Mouse (Mus musculus) forebrain, embryonic 16.5 days (tissue): ENCODE results near the gene Hspa8. TPM values are rescaled to one million over a fixed set of nuclear protein-coding genes. Genes with fewer than 3 reads are reported as not detected.

Source experiments
- ATAC-seq: fragments of 200-750 bp; cut with Nextera tagmentation; 2 replicates; pipeline ENCODE4 v1.8.0; 2017; ENCODE audit warnings: mild to moderate bottlenecking, moderate library complexity
- H3K27ac ChIP-seq: fragments of 300-500 bp; sonication (generic); 2 replicates; pipeline ENCODE4 v1.5.1; 2014; ENCODE audit warnings: low read length, control low read depth
- H3K27me3 ChIP-seq: fragments of 300-500 bp; sonication (generic); replicated peaks from 2 replicates; pipeline ENCODE4 v1.6.1; 2014; ENCODE audit warnings: low read length; ENCODE audit not compliant: control insufficient read depth, insufficient read depth
- H3K36me3 ChIP-seq: fragments of 300-500 bp; sonication (generic); 2 replicates; pipeline ENCODE4 v1.6.1; 2014; ENCODE audit not compliant: control insufficient read depth, insufficient read depth
- H3K4me1 ChIP-seq: fragments of 300-500 bp; sonication (generic); replicated peaks from 2 replicates; pipeline ENCODE4 v1.6.1; 2014; ENCODE audit warnings: low read length; ENCODE audit not compliant: control insufficient read depth, insufficient read depth
- H3K4me2 ChIP-seq: fragments of 300-500 bp; sonication (generic); 2 replicates; pipeline ENCODE4 v1.6.1; 2014; ENCODE audit warnings: mild to moderate bottlenecking, low read length, control low read depth
- H3K4me3 ChIP-seq: fragments of 300-500 bp; sonication (generic); replicated peaks from 2 replicates; pipeline ENCODE4 v1.5.1; 2014; ENCODE audit warnings: mild to moderate bottlenecking, low read length, control low read depth
- H3K9ac ChIP-seq: fragments of 300-500 bp; sonication (generic); replicated peaks from 2 replicates; pipeline ENCODE4 v1.6.1; 2014; ENCODE audit warnings: low read depth, low read length, control low read depth
- H3K9me3 ChIP-seq: fragments of 300-500 bp; sonication (generic); 2 replicates; pipeline ENCODE4 v1.6.1; 2016; ENCODE audit warnings: low read length; ENCODE audit not compliant: control insufficient read depth
- WGBS: fragments of 180-500 bp; shearing (Covaris S2); extraction: QIAGEN DNeasy Blood & Tissue Kit; methylation state at CpG from one replicate; pipeline ENCODE4 v1.1.7; 2014; 5-methylcytosine and 5-hydroxymethylcytosine counted together
- polyA plus RNA-seq: library from polyadenylated mRNA; unstranded; fragments of >200 nt; fragmentation: Nextera tagmentation; extraction: Ambion mirVana; gene quantifications from 2 replicates; pipeline ENCODE4 v1.2.1, GENCODE M21; 2015

Gene Hspa8
- polyA plus RNA-seq, 1 experiment from 2014 or later = 3,453 TPM

- no peak overlapping the region for H3K9ac ChIP-seq
- 0 out of 2 replicates have a peak overlapping the region, but pooled peaks have one; percentile 11 for H3K4me3 ChIP-seq
- H3K27me3 ChIP-seq = no peaks in the 10 kb centered on the region
- H3K4me1 ChIP-seq = peaks cover 46% of the 10 kb centered on the region
- H3K36me3 ChIP-seq = peaks cover 30% of the 10 kb centered on the region
- 15% methylated on average over 2 of the region's 2 CpGs for WGBS
- H3K4me2 ChIP-seq = peak overlapping the region; percentile 3
- H3K27ac ChIP-seq = no peak overlapping the region
- ATAC-seq = no peak
- no peaks in the 10 kb centered on the region for H3K9me3 ChIP-seq
Observed at GRCm38 (mm10) chr9:40805263-40805662, 4.5 kb downstream of the Hspa8 start.

DNA sequence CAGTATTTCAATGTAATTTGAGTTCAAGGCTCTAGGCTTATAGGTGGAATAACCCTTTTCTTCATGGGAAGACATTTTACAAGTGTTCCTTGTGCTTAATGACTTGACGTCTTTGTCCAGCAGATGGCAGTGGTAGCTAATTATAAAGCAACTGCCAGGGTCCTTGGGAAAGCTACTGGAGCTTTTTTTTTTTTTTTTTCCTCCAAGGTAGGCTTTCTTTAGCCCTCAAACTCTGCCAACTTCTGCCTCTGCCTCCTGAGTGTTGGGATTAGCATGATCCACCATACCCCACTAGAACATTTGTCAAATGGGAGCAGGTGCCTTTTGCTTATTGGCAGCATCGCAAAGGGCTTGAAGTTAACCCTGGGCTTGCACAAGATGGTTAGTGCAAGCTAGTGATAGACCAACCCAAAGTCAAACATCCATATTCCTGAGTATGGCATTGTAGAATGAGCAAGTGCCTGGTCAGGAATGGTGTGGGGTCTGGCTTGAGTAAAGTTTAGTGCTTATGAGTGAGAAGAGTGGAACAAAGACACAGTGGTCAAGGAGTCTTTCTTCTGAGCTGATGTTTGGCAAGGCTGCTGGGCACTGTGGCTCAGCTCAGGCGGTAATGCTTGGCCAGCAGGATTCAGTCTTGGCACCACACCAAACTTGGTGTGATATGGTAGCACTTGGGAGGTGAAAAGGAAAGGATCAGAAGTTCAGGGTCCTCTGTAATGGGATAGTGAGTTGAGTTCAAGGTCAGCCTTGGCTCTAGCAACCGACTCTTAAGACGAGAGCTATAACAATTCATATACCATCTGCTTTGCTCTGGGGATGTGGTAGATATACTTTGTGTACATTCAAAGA, 5.9 kb downstream of the Hspa8 start:
- Histone ChIP-seq H3K4me3 (no peak overlapping the region), H3K9ac (no peak overlapping the region), H3K9me3 (no peaks in the 10 kb centered on the region), H3K4me2 (no peak overlapping the region), H3K4me1 (peaks cover 46% of the 10 kb centered on the region), H3K27ac (peak overlapping the region; percentile 49), H3K36me3 (peaks cover 30% of the 10 kb centered on the region), H3K27me3 (no peaks in the 10 kb centered on the region)
- peak; percentile 14; the same call in 1 of the 2 replicates for ATAC-seq
- 22% methylated on average over 5 of the region's 5 CpGs for WGBS

DNA sequence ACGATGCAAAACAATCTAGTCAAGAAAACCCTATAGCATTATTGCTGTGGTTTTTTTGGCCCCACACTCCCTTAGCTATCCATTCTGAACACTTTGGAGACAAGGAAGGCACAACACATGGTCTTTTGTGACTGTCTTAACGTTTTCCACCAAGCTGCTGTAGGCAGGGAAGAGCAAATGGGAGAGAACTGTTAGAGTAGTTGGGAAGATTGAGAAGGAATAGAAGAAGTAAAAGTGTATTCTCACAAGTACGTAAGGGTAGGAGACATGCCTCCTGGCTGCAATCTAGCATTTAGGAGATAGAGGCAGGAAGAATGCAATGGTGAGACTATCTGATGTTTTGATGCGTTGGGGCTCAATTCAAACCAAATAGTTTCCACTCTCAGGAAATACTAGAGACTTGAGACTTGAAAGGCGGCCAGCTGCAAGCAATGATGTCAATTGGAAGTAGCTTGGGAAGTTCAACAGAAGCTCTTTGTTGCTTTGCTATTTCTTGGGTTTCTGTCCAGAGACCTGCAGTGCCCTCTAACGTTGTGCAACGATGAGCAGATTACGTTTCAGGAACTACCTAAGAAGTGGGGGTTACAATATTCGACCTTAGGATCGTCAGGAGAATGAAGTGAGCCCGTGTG, 6.6 kb downstream of the Hspa8 start:
- no peaks in the 10 kb centered on the region for H3K27me3 ChIP-seq
- H3K9me3 ChIP-seq = no peaks in the 10 kb centered on the region
- peaks cover 46% of the 10 kb centered on the region for H3K4me1 ChIP-seq
- H3K9ac ChIP-seq = no peak overlapping the region
- no peak overlapping the region; the same call in 1 of the 2 replicates for H3K27ac ChIP-seq
- H3K4me2 ChIP-seq = no peak overlapping the region
- H3K36me3 ChIP-seq = peaks cover 30% of the 10 kb centered on the region
- 0 out of 2 replicates have a peak, but pooled peaks have one; percentile 2 for ATAC-seq
- WGBS = 22% methylated on average over 11 of the region's 11 CpGs
- H3K4me3 ChIP-seq = no peak overlapping the region

DNA sequence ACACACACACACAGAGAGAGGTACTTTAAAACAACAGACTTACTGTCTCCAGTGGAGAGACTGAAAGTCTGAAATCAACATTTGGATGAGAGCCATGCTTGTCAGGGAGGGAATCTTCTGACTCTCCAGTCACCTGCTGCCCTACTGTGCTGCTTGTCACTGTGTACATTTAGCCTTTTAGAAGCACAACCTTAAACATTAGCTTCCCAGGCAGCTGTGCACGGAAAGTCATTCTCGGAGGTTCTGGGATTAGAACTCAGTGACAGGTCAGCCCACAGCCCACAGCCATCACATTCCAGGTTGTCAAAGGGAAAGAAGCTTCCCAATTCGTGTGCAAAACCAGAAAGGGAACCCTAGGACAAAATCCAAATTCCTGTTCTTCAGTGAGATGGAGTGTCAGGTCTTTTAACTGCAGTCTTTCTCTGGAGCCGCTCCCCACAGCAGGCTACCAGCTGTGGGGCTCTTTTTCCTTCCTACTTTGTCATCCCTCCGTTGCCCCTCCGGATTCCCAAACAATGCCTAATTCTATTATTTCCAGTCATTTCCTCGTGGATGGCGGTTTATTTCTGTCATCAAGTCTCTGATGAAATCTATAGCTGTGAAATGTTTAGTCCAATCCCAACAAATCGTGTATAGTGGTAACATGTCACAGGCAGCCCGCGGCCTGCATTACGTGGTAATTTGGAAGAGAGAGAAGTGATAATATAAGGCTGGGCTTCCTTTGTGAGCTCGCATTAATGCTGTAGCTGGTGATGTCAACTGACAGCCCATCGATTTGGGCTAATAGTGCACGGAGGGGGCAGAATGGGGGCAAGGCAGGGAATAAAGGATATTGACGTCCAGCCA, 7.5 kb downstream of the Hspa8 start:
- Histone ChIP-seq H3K9ac (no peak overlapping the region), H3K36me3 (peaks cover 30% of the 10 kb centered on the region), H3K4me2 (no peak overlapping the region), H3K4me3 (no peak overlapping the region), H3K27ac (no peak overlapping the region), H3K9me3 (no peaks in the 10 kb centered on the region), H3K4me1 (peaks cover 46% of the 10 kb centered on the region), H3K27me3 (no peaks in the 10 kb centered on the region)
- WGBS = 10% methylated on average over 16 of the region's 16 CpGs
- peak; percentile 16; the same call in 1 of the 2 replicates for ATAC-seq

GRCm38 (mm10) chr9:40808907-40809280, 8.1 kb downstream of the Hspa8 start:
- no peak for ATAC-seq
- peaks cover 24% of the 10 kb centered on the region for H3K36me3 ChIP-seq
- H3K9me3 ChIP-seq = no peaks in the 10 kb centered on the region
- H3K27me3 ChIP-seq = no peaks in the 10 kb centered on the region
- no peak overlapping the region for H3K4me2 ChIP-seq
- H3K4me1 ChIP-seq = peaks cover 40% of the 10 kb centered on the region
- no peak overlapping the region for H3K4me3 ChIP-seq
- 26% methylated on average over 7 of the region's 8 CpGs for WGBS
- no peak overlapping the region for H3K27ac ChIP-seq
- H3K9ac ChIP-seq = no peak overlapping the region

DNA sequence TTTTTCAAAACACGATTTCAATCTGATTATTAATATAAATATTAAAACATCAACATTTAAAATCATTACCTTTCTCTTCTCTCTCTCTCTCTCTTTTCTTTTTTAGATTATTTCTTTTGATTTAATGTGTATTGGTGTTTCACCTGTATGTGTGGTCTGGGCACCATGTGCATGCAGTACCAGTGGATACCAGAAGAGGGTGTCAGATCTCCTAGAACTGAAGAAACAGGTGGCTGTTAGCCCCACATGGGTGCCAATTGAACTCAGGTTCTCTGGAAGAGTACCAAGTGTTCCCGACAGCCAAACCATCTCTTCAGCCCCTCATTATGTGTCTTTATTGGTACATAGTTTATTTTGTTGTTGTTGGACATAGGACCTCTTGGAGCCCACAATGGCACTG, 11.1 kb downstream of the Hspa8 start:
- no peak overlapping the region for H3K4me3 ChIP-seq
- WGBS = 49% methylated on average over 2 of the region's 2 CpGs
- no peak for ATAC-seq
- no peak overlapping the region for H3K9ac ChIP-seq
- no peak overlapping the region for H3K27ac ChIP-seq
- H3K4me2 ChIP-seq = no peak overlapping the region
- peaks cover 13% of the 10 kb centered on the region for H3K4me1 ChIP-seq
- no peaks in the 10 kb centered on the region for H3K36me3 ChIP-seq
- H3K9me3 ChIP-seq = no peaks in the 10 kb centered on the region
- no peaks in the 10 kb centered on the region for H3K27me3 ChIP-seq

GRCm38 (mm10) chr9:40814060-40814459, 13.3 kb downstream of the Hspa8 start:
- no peak overlapping the region for H3K4me2 ChIP-seq
- H3K9me3 ChIP-seq = no peaks in the 10 kb centered on the region
- H3K27me3 ChIP-seq = no peaks in the 10 kb centered on the region
- H3K4me3 ChIP-seq = no peak overlapping the region
- 94% methylated on average over 7 of the region's 7 CpGs for WGBS
- no peaks in the 10 kb centered on the region for H3K36me3 ChIP-seq
- 0 out of 2 replicates have a peak, but pooled peaks cover 3% of the 10 kb centered on the region for H3K4me1 ChIP-seq
- H3K9ac ChIP-seq = no peak overlapping the region
- H3K27ac ChIP-seq = no peak overlapping the region
- no peak for ATAC-seq

- H3K4me2 ChIP-seq = no peak overlapping the region
- 89% methylated on average over 5 of the region's 5 CpGs for WGBS
- no peak overlapping the region for H3K4me3 ChIP-seq
- no peak overlapping the region for H3K27ac ChIP-seq
- peaks cover 10% of the 10 kb centered on the region; the same call in 1 of the 2 replicates for H3K4me1 ChIP-seq
- no peaks in the 10 kb centered on the region for H3K9me3 ChIP-seq
- H3K9ac ChIP-seq = no peak overlapping the region
- H3K36me3 ChIP-seq = no peaks in the 10 kb centered on the region
- no peaks in the 10 kb centered on the region for H3K27me3 ChIP-seq
- ATAC-seq = no peak
Observed at GRCm38 (mm10) chr9:40817325-40818028, 16.7 kb downstream of the Hspa8 start.
